Mouse (Mus musculus) CH12.LX (cell line): ENCODE data around the gene E330009J07Rik. TPM values are rescaled to one million over a fixed set of nuclear protein-coding genes. Genes with fewer than 3 reads are reported as not detected.

Experiments
- DNase-seq: peaks from one replicate; pipeline ENCODE4 v3.0.0-alpha.2; 2013; ENCODE audit errors: extremely low read depth
- H3K27ac ChIP-seq: 2 replicates; pipeline ENCODE4 v1.5.1; 2012; ENCODE audit warnings: low read depth, mild to moderate bottlenecking, control low read depth, moderate library complexity; ENCODE audit not compliant: insufficient read depth
- H3K27me3 ChIP-seq: replicated peaks from 2 replicates; pipeline ENCODE3; 2012; ENCODE audit warnings: inconsistent platforms
- H3K36me3 ChIP-seq, 2 experiments: replicated peaks in 1 of 2; 2 replicates each; pipeline versions ENCODE3 to v1.6.1; 2012; ENCODE audit warnings: inconsistent platforms in 1 of 2, low read length in 1 of 2, mild to moderate bottlenecking in 1 of 2, mixed read lengths in 1 of 2, moderate library complexity in 1 of 2; ENCODE audit not compliant: control insufficient read depth in 1 of 2, insufficient read depth in 1 of 2
- H3K4me1 ChIP-seq, 2 experiments: 2 replicates each; pipeline ENCODE4 v1.6.1; 2012; ENCODE audit warnings: inconsistent platforms in 1 of 2, moderate library complexity in 1 of 2; ENCODE audit not compliant: insufficient read depth in 2 of 2, control insufficient read depth in 1 of 2
- H3K4me2 ChIP-seq: 2 replicates; pipeline ENCODE4 v1.6.1; 2012; ENCODE audit warnings: low read depth, mild to moderate bottlenecking, control low read depth; ENCODE audit not compliant: poor library complexity, insufficient read depth, severe bottlenecking
- H3K4me3 ChIP-seq, 3 experiments: fragments of 150-350 bp in 1 of 3; sonication (generic) in 1 of 3; replicated peaks in 1 of 3; 2 replicates each; pipeline versions ENCODE3 to v1.5.1; 2011 to 2012; ENCODE audit warnings: low read depth in 2 of 3, low read length in 2 of 3, mild to moderate bottlenecking in 2 of 3, moderate library complexity in 2 of 3, control low read depth in 1 of 3, improper control_type of control experiment in 1 of 3, inconsistent platforms in 1 of 3, mixed read lengths in 1 of 3; ENCODE audit not compliant: poor library complexity in 1 of 3
- H3K79me2 ChIP-seq: replicated peaks from 2 replicates; pipeline ENCODE4 v1.6.1; 2012; ENCODE audit warnings: mild to moderate bottlenecking, moderate library complexity; ENCODE audit not compliant: control insufficient read depth, poor library complexity, insufficient read depth, severe bottlenecking; ENCODE audit errors: extremely low read depth
- H3K9ac ChIP-seq: 2 replicates; pipeline ENCODE4 v1.6.1; 2012; ENCODE audit warnings: low read depth, mild to moderate bottlenecking, control low read depth, moderate library complexity; ENCODE audit not compliant: insufficient read depth
- H3K9me3 ChIP-seq: replicated peaks from 2 replicates; pipeline ENCODE3; 2012; ENCODE audit warnings: low read length, inconsistent platforms, mixed read lengths
- BHLHE40 ChIP-seq: IDR thresholded peaks from 2 replicates; pipeline ENCODE4 v1.6.1; 2011; ENCODE audit warnings: mild to moderate bottlenecking, low read depth, low read length, improper control_type of control experiment
- CHD1 ChIP-seq: IDR thresholded peaks from 2 replicates; pipeline ENCODE4 v1.6.1; 2012; ENCODE audit warnings: low read depth, low read length, improper control_type of control experiment, inconsistent platforms
- CTCF ChIP-seq, 2 experiments: IDR thresholded peaks in 1 of 2; conservative IDR thresholded peaks in 1 of 2; 2 replicates each; pipeline ENCODE4 v1.5.1; 2011 to 2012; ENCODE audit warnings: low read depth in 2 of 2, low read length in 2 of 2, improper control_type of control experiment in 1 of 2, inconsistent platforms in 1 of 2, mild to moderate bottlenecking in 1 of 2, moderate library complexity in 1 of 2
- E2F4 ChIP-seq: IDR thresholded peaks from 2 replicates; pipeline ENCODE4 v1.6.1; 2011; ENCODE audit warnings: low read depth, low read length, improper control_type of control experiment; ENCODE audit not compliant: insufficient replicate concordance
- ELF1 ChIP-seq: IDR thresholded peaks from 2 replicates; pipeline ENCODE4 v1.6.1; 2014; ENCODE audit warnings: low read depth, mild to moderate bottlenecking, inconsistent platforms, low read length, improper control_type of control experiment
- IRF4 ChIP-seq: IDR thresholded peaks from 2 replicates; pipeline ENCODE4 v1.6.1; 2014; ENCODE audit warnings: low read depth, mild to moderate bottlenecking, inconsistent platforms, low read length, improper control_type of control experiment
- JUN ChIP-seq: IDR thresholded peaks from 2 replicates; pipeline ENCODE4 v1.6.1; 2011; ENCODE audit warnings: low read depth, mild to moderate bottlenecking, low read length, improper control_type of control experiment, moderate library complexity; ENCODE audit not compliant: insufficient read depth
- MAFK ChIP-seq: IDR thresholded peaks from 2 replicates; pipeline ENCODE4 v1.6.1; 2011; ENCODE audit warnings: low read length, improper control_type of control experiment; ENCODE audit not compliant: insufficient replicate concordance
- MAX ChIP-seq: IDR thresholded peaks from 2 replicates; pipeline ENCODE4 v1.6.1; 2011; ENCODE audit warnings: low read length, improper control_type of control experiment
- MAZ ChIP-seq: IDR thresholded peaks from 2 replicates; pipeline ENCODE4 v1.6.1; 2012; ENCODE audit warnings: low read depth, mild to moderate bottlenecking, inconsistent platforms, low read length, improper control_type of control experiment, moderate library complexity
- MEF2A ChIP-seq: IDR thresholded peaks from 2 replicates; pipeline ENCODE4 v1.6.1; 2014; ENCODE audit warnings: low read depth, mild to moderate bottlenecking, inconsistent platforms, low read length, improper control_type of control experiment, borderline replicate concordance
- MXI1 ChIP-seq: IDR thresholded peaks from 2 replicates; pipeline ENCODE4 v1.6.1; 2011; ENCODE audit warnings: mild to moderate bottlenecking, low read depth, low read length, improper control_type of control experiment
- MYC ChIP-seq: IDR thresholded peaks from 2 replicates; pipeline ENCODE4 v1.6.1; 2011; ENCODE audit warnings: low read depth, mild to moderate bottlenecking, improper control_type of control experiment, low read length
- RCOR1 ChIP-seq: conservative IDR thresholded peaks from 2 replicates; pipeline ENCODE4 v1.6.1; 2012; ENCODE audit warnings: low read depth, mild to moderate bottlenecking, inconsistent platforms, low read length, improper control_type of control experiment
- SIN3A ChIP-seq: IDR thresholded peaks from 2 replicates; pipeline ENCODE4 v1.6.1; 2012; ENCODE audit warnings: low read length, improper control_type of control experiment, inconsistent platforms
- TBP ChIP-seq: conservative IDR thresholded peaks from 2 replicates; pipeline ENCODE4 v1.6.1; 2011; ENCODE audit warnings: low read depth, low read length, improper control_type of control experiment
- TCF12 ChIP-seq: IDR thresholded peaks from 2 replicates; pipeline ENCODE4 v1.6.1; 2014; ENCODE audit warnings: low read depth, mild to moderate bottlenecking, inconsistent platforms, low read length, improper control_type of control experiment
- ZMIZ1 ChIP-seq: IDR thresholded peaks from 2 replicates; pipeline ENCODE4 v1.6.1; 2012; ENCODE audit warnings: low read depth, mild to moderate bottlenecking, inconsistent platforms, low read length, improper control_type of control experiment
- dilution Hi-C: fragments of 300-500 bp; cut with MboI; formaldehyde crosslinking; loops from 2 replicates; pipeline ENCODE4 v1.14.3; 2020; ENCODE audit warnings: low sequenced_read_pairs; ENCODE audit not compliant: extremely low pct_unique_long_range_greater_than_20kb, extremely low pct_ligation_motif_present
- in situ Hi-C: fragments of 300-500 bp; cut with MboI; formaldehyde crosslinking; loops from 3 replicates; pipeline ENCODE4 v1.14.3; 2019; ENCODE audit warnings: low sequenced_read_pairs, low pct_ligation_motif_present, low pct_unique_long_range_greater_than_20kb, mixed read lengths
- polyA plus RNA-seq: library from polyadenylated mRNA; unstranded; fragments of >175 nt; gene quantifications from 2 replicates; pipeline ENCODE4 v1.2.1, GENCODE M21; 2012; ENCODE audit warnings: low read depth; ENCODE audit not compliant: insufficient read length
- total RNA-seq, 2 experiments: library from RNA; depleted of rRNA; stranded (reverse); fragments of 300-350 nt in 1 of 2; fragments of >200 nt in 1 of 2; gene quantifications; 2 replicates each; pipeline ENCODE4 v1.2.3; 2012 to 2014

E330009J07Rik gene
- total and polyA plus RNA-seq, 3 experiments = 12.3 to 21.6 (median 13.1) TPM

- TF ChIP-seq ELF1 (no peak), MXI1 (no peak), SIN3A (no peak), CHD1 (no peak), MAX (no peak), BHLHE40 (no peak), CTCF (conservative IDR thresholded peaks at IDR 0.05 in 1 of 2, IDR thresholded peaks at IDR 0.05 in 1 of 2; ENCODE audit: low read depth in 2 of 2, low read length in 2 of 2) (no peak), MAFK (no peak), MEF2A (no peak), MAZ (no peak), MYC (no peak)
- H3K27ac ChIP-seq = no peak overlapping the region
- DNase-seq = no peak
- H3K4me2 ChIP-seq = no peak overlapping the region
- no peaks in the 10 kb centered on the region for H3K79me2 ChIP-seq
- H3K4me1 ChIP-seq = peaks cover 0 to 16% of the 10 kb centered on the region in 2 experiments; a peak in 2 of 4 replicates
- no peak overlapping the region for H3K9ac ChIP-seq
- H3K36me3 ChIP-seq = peaks cover 4 to 58% of the 10 kb centered on the region in 2 experiments
- H3K9me3 ChIP-seq = no peaks in the 10 kb centered on the region
- dilution Hi-C loops = no loop called here
- H3K4me3 ChIP-seq = no peak overlapping the region
- H3K27me3 ChIP-seq = no peaks in the 10 kb centered on the region
- in situ Hi-C loops = no loop called here
These were observed 22.4 kb downstream of the E330009J07Rik start for GRCm38 (mm10) chr6:40413565-40413964.

GRCm38 (mm10) chr6:40413046-40413445 is 22.9 kb downstream of the E330009J07Rik start:
- peaks cover 0 to 16% of the 10 kb centered on the region in 2 experiments; a peak in 2 of 4 replicates for H3K4me1 ChIP-seq
- dilution Hi-C loops (no loop called here), in situ Hi-C loops (no loop called here)
- no peak for DNase-seq
- no peaks in the 10 kb centered on the region for H3K27me3 ChIP-seq
- H3K27ac ChIP-seq = no peak overlapping the region
- H3K36me3 ChIP-seq = peaks cover 7 to 58% of the 10 kb centered on the region in 2 experiments
- H3K9ac ChIP-seq = no peak overlapping the region
- no peak overlapping the region for H3K4me2 ChIP-seq
- TF ChIP-seq ZMIZ1 (no peak), E2F4 (no peak), JUN (no peak), CTCF (conservative IDR thresholded peaks at IDR 0.05 in 1 of 2, IDR thresholded peaks at IDR 0.05 in 1 of 2; ENCODE audit: low read depth in 2 of 2, low read length in 2 of 2) (no peak), MAFK (no peak), IRF4 (no peak), TBP (no peak), RCOR1 (no peak), TCF12 (no peak)
- H3K9me3 ChIP-seq = no peaks in the 10 kb centered on the region
- H3K4me3 ChIP-seq = no peak overlapping the region
- no peaks in the 10 kb centered on the region for H3K79me2 ChIP-seq
